Comparison of ENCODE assay signal across 10 mouse cellular contexts in genomic region chr6:126752520-126752919, GRCm38 (mm10). TPM values are rescaled to one million over a fixed set of nuclear protein-coding genes. Genes with fewer than 3 reads are reported as not detected.
DNase-seq lines count a peak whose midpoint lies in the region; ATAC-seq and TF ChIP-seq lines count a peak whose summit lies in the region.
"Had no signal": no experiment of that assay in that cellular context is flagged by ENCODE, and none has a peak within 500 bp of the region (broad histone marks: within the 10 kb centered on the region; RNA-seq: fewer than 3 reads in every experiment).

No protein-coding gene starts in this region.

- H3K27me3 ChIP-seq in intestine, embryonic 14.5 days (replicated peaks; ENCODE audit: control insufficient read depth, insufficient read depth, low read length) = no peaks in the 10 kb centered on the region
- no peaks in the 10 kb centered on the region for H3K27me3 ChIP-seq in intestine, postnatal 0 days (replicated peaks; ENCODE audit: control insufficient read depth, insufficient read depth, low read length)
- no peaks in the 10 kb centered on the region for H3K27me3 ChIP-seq in hindbrain, embryonic 13.5 days
- H3K27me3 ChIP-seq in midbrain, embryonic 14.5 days (ENCODE audit: control insufficient read depth, insufficient read depth, low read length) = no peaks in the 10 kb centered on the region
- H3K27me3 ChIP-seq: heart, embryonic 12.5 days; lung, embryonic 15.5 days had no signal

- ATAC-seq in intestine, embryonic 14.5 days (replicated peaks; ENCODE audit: low FRiP score, low TSS enrichment, low read depth) = no peak
- no peak for ATAC-seq in intestine, postnatal 0 days
- ATAC-seq in hindbrain, embryonic 13.5 days (ENCODE audit: low FRiP score) = peak; percentile 73
- no peak for ATAC-seq in midbrain, embryonic 14.5 days (ENCODE audit: low FRiP score, low TSS enrichment)
- ATAC-seq in CD4-positive, CD25-positive, alpha-beta regulatory T cell, adult 4 months = no peak

- peak overlapping the region; percentile 18 for H3K4me2 ChIP-seq in intestine, embryonic 14.5 days (ENCODE audit: low read length)
- H3K4me2 ChIP-seq in intestine, postnatal 0 days (replicated peaks; ENCODE audit: low read depth) = no peak overlapping the region
- 0 out of 2 replicates have a peak overlapping the region, but pooled peaks have one; percentile 27 for H3K4me2 ChIP-seq in hindbrain, embryonic 13.5 days
- H3K4me2 ChIP-seq in midbrain, embryonic 14.5 days (ENCODE audit: low read length) = peak overlapping the region; percentile 33
- H3K4me2 ChIP-seq: heart, embryonic 12.5 days; lung, embryonic 15.5 days had no signal

- no peak for TF ChIP-seq CTCF in intestine, postnatal 0 days (IDR thresholded peaks at IDR 0.05; ENCODE audit: low read depth)

- H3K27ac ChIP-seq in intestine, embryonic 14.5 days (ENCODE audit: low read depth) = 0 out of 2 replicates have a peak overlapping the region, but pooled peaks have one; percentile 5
- H3K27ac ChIP-seq in intestine, postnatal 0 days (ENCODE audit: low read depth, low read length) = no peak overlapping the region
- peak overlapping the region; percentile 79 for H3K27ac ChIP-seq in hindbrain, embryonic 13.5 days
- H3K27ac ChIP-seq in midbrain, embryonic 14.5 days (replicated peaks; ENCODE audit: low read depth, low read length) = peak overlapping the region; percentile 70
- H3K27ac ChIP-seq: lung, embryonic 15.5 days had no signal

- no peaks in the 10 kb centered on the region for H3K36me3 ChIP-seq in intestine, embryonic 14.5 days (ENCODE audit: control insufficient read depth, insufficient read depth, low read length)
- no peaks in the 10 kb centered on the region for H3K36me3 ChIP-seq in intestine, postnatal 0 days (ENCODE audit: control insufficient read depth, insufficient read depth)
- H3K36me3 ChIP-seq in hindbrain, embryonic 13.5 days = no peaks in the 10 kb centered on the region
- H3K36me3 ChIP-seq in midbrain, embryonic 14.5 days (ENCODE audit: control insufficient read depth, insufficient read depth, low read length) = no peaks in the 10 kb centered on the region
- H3K36me3 ChIP-seq: heart, embryonic 12.5 days; lung, embryonic 15.5 days had no signal

- peaks cover 2% of the 10 kb centered on the region; the same call in 1 of the 2 replicates for H3K4me1 ChIP-seq in intestine, embryonic 14.5 days (replicated peaks; ENCODE audit: control insufficient read depth, insufficient read depth, low read length)
- H3K4me1 ChIP-seq in intestine, postnatal 0 days (replicated peaks; ENCODE audit: control insufficient read depth, insufficient read depth, low read length) = no peaks in the 10 kb centered on the region
- peaks cover 19% of the 10 kb centered on the region for H3K4me1 ChIP-seq in hindbrain, embryonic 13.5 days (replicated peaks)
- 0 out of 2 replicates have a peak, but pooled peaks cover 11% of the 10 kb centered on the region for H3K4me1 ChIP-seq in midbrain, embryonic 14.5 days (ENCODE audit: control insufficient read depth, insufficient read depth, low read length)
- H3K4me1 ChIP-seq: lung, embryonic 15.5 days had no signal

- 42% methylated on average over 12 of the region's 12 CpGs for WGBS in intestine, embryonic 14.5 days
- WGBS in intestine, postnatal 0 days = 48% methylated on average over 12 of the region's 12 CpGs
- WGBS in hindbrain, embryonic 13.5 days = 22% methylated on average over 12 of the region's 12 CpGs
- WGBS in midbrain, embryonic 14.5 days = 25% methylated on average over 12 of the region's 12 CpGs

- no peaks in the 10 kb centered on the region for H3K9me3 ChIP-seq in intestine, embryonic 14.5 days (ENCODE audit: control insufficient read depth, low read length)
- H3K9me3 ChIP-seq in intestine, postnatal 0 days (ENCODE audit: control insufficient read depth) = no peaks in the 10 kb centered on the region
- no peaks in the 10 kb centered on the region for H3K9me3 ChIP-seq in hindbrain, embryonic 13.5 days
- no peaks in the 10 kb centered on the region for H3K9me3 ChIP-seq in midbrain, embryonic 14.5 days (ENCODE audit: control insufficient read depth, low read length)
- H3K9me3 ChIP-seq: heart, embryonic 12.5 days; lung, embryonic 15.5 days had no signal

- DNase-seq in intestine, embryonic 14.5 days (ENCODE audit: low spot score) = peak; percentile 56
- peak; percentile 64 for DNase-seq in embryo, embryonic 10.5 days (ENCODE audit: low spot score)
- DNase-seq in midbrain, embryonic 14.5 days = peak; percentile 66
- DNase-seq in gastrocnemius, postnatal 25 days = no peak
- no peak for DNase-seq in ovary, postnatal 10 days (ENCODE audit: low spot score)

- no peak overlapping the region for H3K4me3 ChIP-seq in intestine, embryonic 14.5 days (ENCODE audit: low read depth, low read length)
- H3K4me3 ChIP-seq in intestine, postnatal 0 days (ENCODE audit: low read depth, low read length) = no peak overlapping the region
- no peak overlapping the region for H3K4me3 ChIP-seq in hindbrain, embryonic 13.5 days
- no peak overlapping the region for H3K4me3 ChIP-seq in midbrain, embryonic 14.5 days (replicated peaks; ENCODE audit: low read depth, low read length)
- H3K4me3 ChIP-seq: heart, embryonic 12.5 days; lung, embryonic 15.5 days had no signal

- H3K9ac ChIP-seq in intestine, embryonic 14.5 days (ENCODE audit: low read length) = no peak overlapping the region
- no peak overlapping the region for H3K9ac ChIP-seq in intestine, postnatal 0 days (ENCODE audit: low read depth, low read length)
- peak overlapping the region; percentile 36; the same call in 1 of the 2 replicates for H3K9ac ChIP-seq in hindbrain, embryonic 13.5 days
- H3K9ac ChIP-seq in midbrain, embryonic 14.5 days (replicated peaks; ENCODE audit: low read length) = peak overlapping the region; percentile 42; the same call in 1 of the 2 replicates
- H3K9ac ChIP-seq: heart, embryonic 12.5 days; lung, embryonic 15.5 days had no signal

RNA-seq across cellular contexts. Expression of gene Kcna6, which starts 12.0 kb away (rescaled TPM):
- polyA plus RNA-seq in intestine, embryonic 14.5 days (2014; fragmentation: Nextera tagmentation; extraction: Ambion mirVana) = 2.6 and 2.7 TPM in 2 replicates
- polyA plus RNA-seq in intestine, postnatal 0 days (2015; fragmentation: Nextera tagmentation; extraction: Ambion mirVana) = 1.1 TPM in 2 replicates
- polyA plus RNA-seq in hindbrain, embryonic 13.5 days (2015; fragmentation: Nextera tagmentation; extraction: Ambion mirVana) = 9.7 and 10.2 TPM in 2 replicates
- 13.3 and 14.3 TPM in 2 replicates for polyA plus RNA-seq in midbrain, embryonic 14.5 days (2014; fragmentation: Nextera tagmentation; extraction: Ambion mirVana)
- total RNA-seq in gastrocnemius, postnatal 25 days (2021) = under 1 TPM; 0.49 to 0.86 TPM
- polyA plus RNA-seq in CD4-positive, CD25-positive, alpha-beta regulatory T cell, adult 4 months (2017; shearing (Covaris generic)) = not detected

Comparison
In these comparisons a context has a peak if more than half of its experiments do, and no peak if none do; other contexts are left out.
1. DNase-seq: peak in intestine, embryonic 14.5 days (single experiment), embryo, embryonic 10.5 days (single experiment) and midbrain, embryonic 14.5 days (single experiment); none in gastrocnemius, postnatal 25 days (single experiment) and ovary, postnatal 10 days (single experiment).
2. H3K9ac ChIP-seq: peak in hindbrain, embryonic 13.5 days (single experiment) and midbrain, embryonic 14.5 days (single experiment); none in intestine, embryonic 14.5 days (single experiment) and intestine, postnatal 0 days (single experiment).